Mouse (Mus musculus): ENCODE results near the gene Tc2n. TPM values are rescaled to one million over a fixed set of nuclear protein-coding genes. Genes with fewer than 3 reads are reported as not detected.
"Not testable (repeated sequence)": the region's sequence is repeated elsewhere in the genome, so short reads cannot be mapped to it uniquely, and the experiment has no call there.

Gene Tc2n
- polyA plus RNA-seq (2012; rRNA removed): 0.70 and 0.99 TPM in 2 replicates

- WGBS: under 1% methylated on average over 75 of the region's 75 CpGs
- peak; percentile 64 for DNase-seq (ENCODE audit: low read depth, low spot score)
These were observed at the start of gene Tc2n for GRCm38 (mm10) chr12:101718054-101718754. Gene Tc2n, minus strand, starts transcription at chr12:101718523.

DNA sequence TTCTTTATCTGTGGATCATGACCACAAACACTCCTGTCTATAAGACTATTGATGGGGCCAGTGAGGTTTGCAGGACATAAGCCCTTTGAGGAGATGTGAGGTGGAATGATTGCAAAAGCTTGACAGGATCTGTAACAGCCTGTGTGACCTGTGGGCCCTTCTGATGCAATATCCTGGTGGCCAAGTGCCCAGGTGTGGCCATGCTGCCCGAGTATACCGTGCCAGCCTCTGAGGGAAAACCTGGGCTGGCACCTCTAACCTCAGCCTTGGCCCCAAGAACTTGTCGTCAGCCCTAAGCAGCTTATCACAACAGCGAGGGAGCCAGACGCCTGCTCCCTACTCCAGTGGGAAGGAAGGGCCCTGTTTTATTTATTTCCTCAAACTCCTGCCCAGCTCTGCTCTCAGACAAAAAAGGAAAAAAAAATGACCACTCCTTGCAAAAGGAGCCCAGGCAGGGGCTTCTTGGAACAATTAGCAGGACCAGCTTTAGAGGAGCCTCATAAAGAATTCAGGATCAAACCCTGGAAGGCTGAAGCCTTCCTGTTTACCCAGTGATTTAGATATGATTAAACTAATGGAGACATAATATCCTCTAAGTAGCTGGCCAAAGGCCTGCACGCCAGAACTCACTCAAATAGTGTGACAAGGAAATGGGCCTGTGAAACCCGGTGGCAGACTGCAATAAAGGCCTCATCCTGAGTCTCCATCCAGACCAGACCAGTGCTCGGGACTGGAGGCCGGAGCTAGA lies 49.2 kb upstream of the Tc2n start:
- 20% methylated on average over 9 of the region's 9 CpGs for WGBS
- DNase-seq (ENCODE audit: low read depth, low spot score): no peak

DNA sequence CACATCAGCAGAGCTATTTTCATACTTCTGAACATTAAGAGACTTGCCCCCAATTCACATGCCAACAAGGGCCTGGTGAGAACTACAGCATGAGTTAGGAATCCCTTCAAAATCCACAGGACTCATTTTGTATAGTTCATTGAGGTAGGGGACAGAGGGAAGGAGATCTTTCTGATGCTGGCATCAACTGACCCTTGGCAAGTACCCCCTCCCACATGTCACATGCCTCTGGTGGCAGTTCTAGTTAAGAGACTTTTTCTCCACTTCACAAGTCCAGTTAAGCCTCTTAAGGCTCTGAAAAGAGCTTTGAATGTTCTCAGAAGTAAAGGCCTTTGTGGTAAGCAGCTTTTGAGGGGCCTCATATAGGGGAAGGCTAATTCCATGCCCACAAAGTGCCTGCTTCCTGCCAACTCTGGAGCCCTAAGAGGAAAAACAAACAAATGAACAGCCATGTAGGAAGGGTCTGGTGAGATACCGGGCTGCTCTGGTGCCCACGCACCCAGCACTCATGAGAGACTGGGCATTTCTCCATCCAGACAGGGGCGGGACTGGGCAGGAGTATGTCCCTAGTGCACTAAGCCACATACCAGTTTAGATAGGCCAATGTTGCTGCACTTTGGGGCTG lies 48.0 kb upstream of the Tc2n start:
- WGBS: 34% methylated on average over 3 of the region's 3 CpGs
- no peak for DNase-seq (ENCODE audit: low read depth, low spot score)

GRCm38 (mm10) chr12:101764870-101765269 lies 46.5 kb upstream of the Tc2n start:
- whole genome bisulfite sequencing: 26% methylated on average over 5 of the region's 5 CpGs
- peak; percentile 64 for DNase-seq (ENCODE audit: low read depth, low spot score)

DNA sequence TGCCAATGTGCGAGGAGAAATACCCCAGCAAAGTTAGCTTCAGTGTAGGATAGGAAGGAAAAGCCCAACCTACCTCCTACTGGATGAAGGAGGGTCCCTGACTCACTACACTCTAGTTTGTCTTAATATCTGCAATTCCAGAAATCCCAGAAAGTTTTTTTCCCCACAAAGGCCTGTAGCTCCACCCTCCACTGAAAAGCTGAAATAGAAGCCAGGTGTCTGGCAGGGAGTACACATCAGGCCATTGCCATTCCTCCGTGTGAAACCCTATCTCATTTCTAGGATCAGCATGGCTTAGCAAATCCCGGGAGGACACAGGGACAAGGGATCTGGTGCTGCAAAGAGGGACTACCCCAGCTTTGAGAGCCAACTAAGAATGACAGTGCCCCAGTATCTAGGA lies 44.7 kb upstream of the Tc2n start:
- 60% methylated on average over 3 of the region's 3 CpGs for WGBS
- DNase-seq (ENCODE audit: low read depth, low spot score): no peak

- DNase-seq (ENCODE audit: low read depth, low spot score): no peak
- WGBS: 94% methylated on average over 5 of the region's 5 CpGs
These were observed 43.7 kb upstream of the Tc2n start for GRCm38 (mm10) chr12:101762054-101762453.

- 26% methylated on average over 6 of the region's 6 CpGs for WGBS
- DNase-seq (ENCODE audit: low read depth, low spot score): peak; percentile 95
These were observed 41.2 kb upstream of the Tc2n start for GRCm38 (mm10) chr12:101759440-101760045.

DNA sequence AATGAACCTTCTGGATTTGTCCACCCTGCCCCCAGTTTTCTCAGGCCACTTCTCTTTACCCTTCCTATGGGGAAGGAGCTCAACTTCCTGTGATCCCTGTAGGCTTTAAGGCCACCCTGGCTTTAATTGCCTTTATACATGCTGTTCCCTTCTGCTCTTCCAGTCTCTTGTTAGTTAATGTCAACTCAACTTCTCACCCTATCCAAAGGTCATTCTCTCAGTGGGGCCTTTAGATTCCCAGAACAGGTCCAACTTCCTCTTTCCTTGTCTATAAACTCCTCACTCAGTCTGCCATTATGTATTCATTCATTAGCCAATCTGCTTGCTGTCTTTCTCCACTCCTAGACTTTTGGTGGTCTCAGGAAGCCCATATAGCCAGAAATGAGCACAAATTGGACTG lies 40.4 kb upstream of the Tc2n start:
- peak; percentile 80 for DNase-seq (ENCODE audit: low read depth, low spot score)

GRCm38 (mm10) chr12:101742375-101742774 lies 24.1 kb upstream of the Tc2n start:
- WGBS: 59% methylated on average over 2 of the region's 2 CpGs
- DNase-seq (ENCODE audit: low read depth, low spot score): no peak

DNA sequence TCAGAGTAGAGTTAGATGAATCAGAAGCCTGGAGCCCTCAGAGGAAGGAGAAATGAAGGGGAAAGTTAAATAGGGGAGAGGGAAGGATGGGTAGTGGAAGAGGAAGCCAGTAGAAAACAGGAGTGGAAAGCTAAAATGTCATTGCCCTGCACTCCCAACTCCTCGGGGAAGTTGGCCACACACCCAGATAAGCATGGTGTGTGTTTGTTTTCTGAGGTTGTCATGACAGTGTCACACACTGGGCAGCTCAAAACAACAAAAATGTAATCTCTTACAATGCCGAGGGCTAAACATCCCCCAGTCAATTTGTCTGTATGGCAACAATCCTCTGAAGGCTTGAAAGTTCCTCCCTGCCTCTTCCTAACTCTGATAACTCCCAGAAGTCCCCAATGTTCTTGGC lies 22.2 kb upstream of the Tc2n start:
- no peak for DNase-seq (ENCODE audit: low read depth, low spot score)
- WGBS: 25% methylated on average over 2 of the region's 2 CpGs

DNA sequence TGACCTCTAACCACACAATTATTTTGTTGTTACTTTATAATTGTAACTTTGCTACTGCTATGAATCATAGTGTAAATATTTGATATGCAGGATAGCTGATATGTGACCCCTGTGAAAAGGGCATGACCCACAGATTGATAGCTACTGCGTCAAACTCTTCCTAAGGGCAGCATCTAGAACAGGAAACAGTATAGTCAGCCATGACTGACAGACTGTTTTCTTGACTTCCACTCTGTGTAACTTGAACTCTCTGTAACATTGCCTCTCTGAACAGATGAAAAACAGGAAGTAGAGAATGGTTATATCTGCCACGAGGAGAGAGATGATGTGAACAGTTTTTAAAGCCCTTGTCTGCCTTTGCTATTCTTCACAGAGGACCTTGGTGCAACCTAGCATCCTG lies 21.7 kb upstream of the Tc2n start:
- DNase-seq (ENCODE audit: low read depth, low spot score): no peak
- WGBS: 7% methylated on average over 2 of the region's 2 CpGs

- under 1% methylated on average over 9 of the region's 9 CpGs for WGBS
- no peak for DNase-seq (ENCODE audit: low read depth, low spot score)
These were observed 430 bp upstream of the Tc2n start for GRCm38 (mm10) chr12:101718755-101719150.

GRCm38 (mm10) chr12:101699176-101699575 lies 19.1 kb downstream of the Tc2n start:
- WGBS: 97% methylated on average over 3 of the region's 3 CpGs
- DNase-seq (ENCODE audit: low read depth, low spot score): no peak

DNA sequence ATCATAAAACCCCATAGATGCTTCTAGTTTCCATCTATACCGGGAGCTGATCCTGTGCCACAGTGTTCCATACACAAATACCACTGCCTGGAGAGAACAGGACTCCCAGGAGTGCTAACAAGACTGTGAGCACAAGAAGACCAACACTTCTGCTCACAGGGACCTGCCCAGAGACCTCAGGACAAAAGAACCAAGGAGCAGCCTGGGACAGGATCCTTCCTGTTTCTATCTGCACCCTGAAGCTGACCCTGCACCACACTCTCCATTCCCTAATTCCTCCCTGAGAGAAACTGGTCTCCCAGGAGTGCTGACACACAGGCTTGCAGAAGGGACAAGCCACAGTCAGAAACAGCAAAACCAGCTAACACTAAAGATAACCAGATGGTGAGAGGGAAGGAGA lies 21.8 kb downstream of the Tc2n start:
- WGBS: 76% methylated on average over 1 of the region's 1 CpGs
- no peak for DNase-seq (ENCODE audit: low read depth, low spot score)

GRCm38 (mm10) chr12:101680538-101680937 lies 37.8 kb downstream of the Tc2n start:
- no peak for DNase-seq (ENCODE audit: low read depth, low spot score)
- 50% methylated on average over 2 of the region's 2 CpGs for WGBS

DNA sequence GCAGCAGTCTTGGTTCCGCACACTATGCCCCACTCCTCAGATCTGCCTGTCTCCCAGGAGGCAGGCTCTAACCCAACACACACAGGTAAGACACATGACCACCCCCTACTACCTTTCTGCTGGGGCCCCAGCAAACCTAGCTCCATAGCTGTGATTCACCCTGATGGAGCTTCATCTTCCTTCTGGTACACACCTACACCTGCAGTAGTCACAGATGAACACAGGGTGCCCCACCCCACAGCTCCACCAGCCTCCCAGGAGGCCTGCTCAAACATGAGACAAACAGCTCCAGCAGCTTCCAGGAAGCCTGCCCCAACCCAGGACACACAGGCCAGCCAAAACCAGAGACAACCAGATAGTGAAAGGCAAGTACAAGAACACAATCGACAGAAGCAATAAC lies 50.8 kb downstream of the Tc2n start:
- 74% methylated on average over 2 of the region's 2 CpGs for WGBS
- peak; percentile 4 for DNase-seq (ENCODE audit: low read depth, low spot score)

DNA sequence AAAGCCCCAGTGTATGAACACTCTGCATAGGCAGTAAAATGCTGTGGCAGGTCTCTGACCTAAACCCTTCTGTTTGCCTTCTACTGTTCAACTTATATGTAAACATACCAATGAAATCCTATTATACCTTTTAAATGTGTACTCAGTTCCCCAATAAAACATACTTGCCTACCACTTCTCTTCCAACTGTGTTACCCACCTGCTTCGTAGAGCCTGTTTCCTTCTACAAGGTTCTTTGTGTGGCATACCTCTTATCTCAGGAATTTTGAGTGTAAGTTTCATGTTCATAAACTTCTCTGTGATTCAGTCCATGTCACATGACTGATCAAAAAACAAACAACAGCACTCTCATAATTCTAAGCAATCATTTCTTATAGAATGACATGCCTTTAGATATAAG lies 85.2 kb downstream of the Tc2n start:
- 28% methylated on average over 1 of the region's 1 CpGs for WGBS
- peak; percentile 21 for DNase-seq (ENCODE audit: low read depth, low spot score)

DNA sequence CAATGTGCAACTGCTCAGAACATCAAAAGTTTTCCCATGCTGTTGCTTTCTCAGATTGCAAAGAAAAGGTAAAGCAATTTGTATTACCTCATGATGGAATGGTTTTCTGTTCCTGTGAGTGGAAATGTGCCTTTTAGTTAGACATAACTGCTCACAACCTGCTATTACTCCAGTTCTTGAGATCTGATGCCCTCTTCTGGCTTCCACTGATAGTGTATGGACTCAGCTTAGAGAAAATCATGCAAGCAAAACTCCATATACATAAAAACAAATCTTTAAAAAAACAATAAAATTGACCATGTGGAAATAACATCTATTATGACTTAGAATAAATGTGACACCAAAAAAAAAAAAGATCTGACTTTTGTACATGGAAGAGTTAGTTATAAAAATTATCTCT lies 111.7 kb downstream of the Tc2n start:
- DNase-seq (ENCODE audit: low read depth, low spot score): not testable (repeated sequence)
